Mouse (Mus musculus): ENCODE results near the gene Cyp2t4. TPM values are rescaled to one million over a fixed set of nuclear protein-coding genes. Genes with fewer than 3 reads are reported as not detected.

Gene Cyp2t4
- total and polyA plus RNA-seq, 3 experiments, result 0.28 TPM; not detected in 2

GRCm38 (mm10) chr7:27158171-27158570 lies 4.7 kb downstream of the Cyp2t4 start:
- Histone ChIP-seq H3K27ac (ENCODE audit: control insufficient read depth, low read depth, low read length) (no peak overlapping the region), H3K9ac (ENCODE audit: control insufficient read depth, low read depth, low read length, poor library complexity, severe bottlenecking) (no peak overlapping the region), H3K79me2 (ENCODE audit: control insufficient read depth, insufficient read depth, low read length, poor library complexity) (no peaks in the 10 kb centered on the region; the same call in 1 of the 2 replicates), H3K36me3 (ENCODE audit: control insufficient read depth in 1 of 2, insufficient read depth in 2 of 2, low read length in 2 of 2) (no peaks in the 10 kb centered on the region), H3K4me3 (ENCODE audit: control insufficient read depth in 1 of 2, insufficient read depth in 1 of 2, low read depth in 2 of 2, low read length in 2 of 2) (no peak overlapping the region), H3K27me3 (ENCODE audit: control insufficient read depth in 1 of 2, insufficient read depth in 2 of 2, low read length in 2 of 2) (no peaks in the 10 kb centered on the region), H3K9me3 (replicated peaks; ENCODE audit: insufficient read depth, low read length) (no peaks in the 10 kb centered on the region), H3K4me1 (ENCODE audit: control insufficient read depth in 1 of 2, insufficient read depth in 2 of 2, low read length in 2 of 2) (no peaks in the 10 kb centered on the region)
- TF ChIP-seq TCF12 (IDR thresholded peaks at IDR 0.05; ENCODE audit: low read depth, low read length) (no peak), MYC (IDR thresholded peaks at IDR 0.05; ENCODE audit: low read depth, low read length) (no peak), BHLHE40 (IDR thresholded peaks at IDR 0.05; ENCODE audit: borderline replicate concordance, low read depth, low read length) (no peak), JUND (IDR thresholded peaks at IDR 0.05; ENCODE audit: low read depth, low read length) (no peak)
- no peak for DNase-seq (ENCODE audit: low read depth, low spot score)

GRCm38 (mm10) chr7:27159256-27159655 lies 5.7 kb downstream of the Cyp2t4 start:
- no peak for TF ChIP-seq MEF2A (IDR thresholded peaks at IDR 0.05; ENCODE audit: extremely low read depth, insufficient replicate concordance, low read depth, low read length, poor library complexity, severe bottlenecking)
- no peak for TF ChIP-seq MAFK (IDR thresholded peaks at IDR 0.05; ENCODE audit: borderline replicate concordance, low read depth, low read length)
- no peak for TF ChIP-seq NRF1 (IDR thresholded peaks at IDR 0.05; ENCODE audit: insufficient read depth, low read depth, low read length, poor library complexity, severe bottlenecking)
- no peak for TF ChIP-seq SMC3 (IDR thresholded peaks at IDR 0.05; ENCODE audit: low read depth, low read length)
- TF ChIP-seq KAT2A (conservative IDR thresholded peaks at IDR 0.05; ENCODE audit: low read depth, low read length), result no peak
- TF ChIP-seq UBTF (IDR thresholded peaks at IDR 0.05; ENCODE audit: borderline replicate concordance, insufficient read depth, low read depth, low read length), result no peak
- no peak for TF ChIP-seq NELFE (IDR thresholded peaks at IDR 0.05; ENCODE audit: low read depth, low read length)
- no peak for TF ChIP-seq GATA1 (IDR thresholded peaks at IDR 0.05; ENCODE audit: low read depth, low read length)
- Histone ChIP-seq H3K27me3 (ENCODE audit: control insufficient read depth in 1 of 2, insufficient read depth in 2 of 2, low read length in 2 of 2) (no peaks in the 10 kb centered on the region), H3K4me1 (ENCODE audit: control insufficient read depth in 1 of 2, insufficient read depth in 2 of 2, low read length in 2 of 2) (no peaks in the 10 kb centered on the region), H3K27ac (ENCODE audit: control insufficient read depth, low read depth, low read length) (no peak overlapping the region), H3K9ac (ENCODE audit: control insufficient read depth, low read depth, low read length, poor library complexity, severe bottlenecking) (no peak overlapping the region), H3K79me2 (ENCODE audit: control insufficient read depth, insufficient read depth, low read length, poor library complexity) (peaks cover 1% of the 10 kb centered on the region; the same call in 1 of the 2 replicates), H3K9me3 (replicated peaks; ENCODE audit: insufficient read depth, low read length) (no peaks in the 10 kb centered on the region), H3K4me3 (ENCODE audit: control insufficient read depth in 1 of 2, insufficient read depth in 1 of 2, low read depth in 2 of 2, low read length in 2 of 2) (no peak overlapping the region), H3K36me3 (ENCODE audit: control insufficient read depth in 1 of 2, insufficient read depth in 2 of 2, low read length in 2 of 2) (no peaks in the 10 kb centered on the region)
- no peak for DNase-seq (ENCODE audit: low read depth, low spot score)

GRCm38 (mm10) chr7:27159882-27160281 lies 6.4 kb downstream of the Cyp2t4 start:
- peak; percentile 84 for DNase-seq (ENCODE audit: low read depth, low spot score)
- Histone ChIP-seq H3K27ac (ENCODE audit: control insufficient read depth, low read depth, low read length) (no peak overlapping the region), H3K27me3 (ENCODE audit: control insufficient read depth in 1 of 2, insufficient read depth in 2 of 2, low read length in 2 of 2) (no peaks in the 10 kb centered on the region), H3K9me3 (replicated peaks; ENCODE audit: insufficient read depth, low read length) (no peaks in the 10 kb centered on the region), H3K79me2 (ENCODE audit: control insufficient read depth, insufficient read depth, low read length, poor library complexity) (peaks cover 1% of the 10 kb centered on the region; the same call in 1 of the 2 replicates), H3K36me3 (ENCODE audit: control insufficient read depth in 1 of 2, insufficient read depth in 2 of 2, low read length in 2 of 2) (no peaks in the 10 kb centered on the region), H3K9ac (ENCODE audit: control insufficient read depth, low read depth, low read length, poor library complexity, severe bottlenecking) (no peak overlapping the region), H3K4me3 (ENCODE audit: control insufficient read depth in 1 of 2, insufficient read depth in 1 of 2, low read depth in 2 of 2, low read length in 2 of 2) (no peak overlapping the region), H3K4me1 (ENCODE audit: control insufficient read depth in 1 of 2, insufficient read depth in 2 of 2, low read length in 2 of 2) (no peaks in the 10 kb centered on the region)
- TF ChIP-seq TBP (IDR thresholded peaks at IDR 0.05; ENCODE audit: low read depth, low read length) (no peak), SIN3A (IDR thresholded peaks at IDR 0.05; ENCODE audit: low read length) (peak; percentile 74), TAL1 (IDR thresholded peaks at IDR 0.05; ENCODE audit: low read length) (no peak), POLR2AphosphoS5 (IDR thresholded peaks at IDR 0.05; ENCODE audit: borderline replicate concordance, low read depth, low read length) (no peak), CTCF (IDR thresholded peaks at IDR 0.05 in 2 of 3, conservative IDR thresholded peaks at IDR 0.05 in 1 of 3; ENCODE audit: control insufficient read depth in 1 of 3, insufficient read depth in 1 of 3, low read depth in 2 of 3, low read length in 3 of 3, poor library complexity in 1 of 3, severe bottlenecking in 1 of 3) (peak; percentile 90 to 93 (median 90)), SMC3 (IDR thresholded peaks at IDR 0.05; ENCODE audit: low read depth, low read length) (peak; percentile 85), BHLHE40 (IDR thresholded peaks at IDR 0.05; ENCODE audit: borderline replicate concordance, low read depth, low read length) (no peak), GATA1 (IDR thresholded peaks at IDR 0.05; ENCODE audit: low read depth, low read length) (no peak), RAD21 (IDR thresholded peaks at IDR 0.05; ENCODE audit: low read depth, low read length) (peak; percentile 59), MAX (IDR thresholded peaks at IDR 0.05; ENCODE audit: low read length) (no peak), JUND (IDR thresholded peaks at IDR 0.05; ENCODE audit: low read depth, low read length) (no peak), POLR2AphosphoS2 (IDR thresholded peaks at IDR 0.05; ENCODE audit: low read length) (0 out of 2 replicates have a peak, but pooled peaks have one; percentile 39), TCF12 (IDR thresholded peaks at IDR 0.05; ENCODE audit: low read depth, low read length) (no peak), POLR2A (IDR thresholded peaks at IDR 0.05; ENCODE audit: control insufficient read depth in 1 of 2, insufficient read depth in 1 of 2, low read depth in 1 of 2, low read length in 2 of 2, poor library complexity in 1 of 2) (no peak), ZMIZ1 (IDR thresholded peaks at IDR 0.05; ENCODE audit: low read depth, low read length) (no peak), ZKSCAN1 (IDR thresholded peaks at IDR 0.05; ENCODE audit: low read depth, low read length) (no peak), GABPA (IDR thresholded peaks at IDR 0.05; ENCODE audit: low read depth, low read length) (no peak), MAZ (IDR thresholded peaks at IDR 0.05; ENCODE audit: low read depth, low read length) (0 out of 2 replicates have a peak, but pooled peaks have one; percentile 34), UBTF (IDR thresholded peaks at IDR 0.05; ENCODE audit: borderline replicate concordance, insufficient read depth, low read depth, low read length) (no peak), NELFE (IDR thresholded peaks at IDR 0.05; ENCODE audit: low read depth, low read length) (no peak)
